Mouse (Mus musculus) embryonic facial prominence, embryonic 12.5 days (tissue): ENCODE measurements at regions not wholly inside any gene's neighbourhood (a gene's known extent, or its start where the extent isn't known, plus 50 kb on each side); places are given as distances from the start of the nearest gene placed in this dataset.

Experiments
- ATAC-seq: fragments of 200-750 bp; cut with Nextera tagmentation; 2 replicates; pipeline ENCODE4 v1.8.0; 2017; ENCODE audit not compliant: insufficient number of reproducible peaks, insufficient read depth, low FRiP score, low TSS enrichment
- H3K27ac ChIP-seq: fragments of 300-500 bp; sonication (generic); 2 replicates; pipeline ENCODE4 v1.5.1; 2016; ENCODE audit warnings: mild to moderate bottlenecking
- H3K27me3 ChIP-seq: fragments of 300-500 bp; sonication (generic); 2 replicates; pipeline ENCODE4 v1.6.1; 2016; ENCODE audit warnings: mild to moderate bottlenecking, moderate library complexity
- H3K36me3 ChIP-seq: fragments of 300-500 bp; sonication (generic); 2 replicates; pipeline ENCODE4 v1.6.1; 2016; ENCODE audit warnings: mild to moderate bottlenecking
- H3K4me1 ChIP-seq: fragments of 300-500 bp; sonication (generic); 2 replicates; pipeline ENCODE4 v1.6.1; 2016
- H3K4me2 ChIP-seq: fragments of 300-500 bp; sonication (generic); replicated peaks from 2 replicates; pipeline ENCODE4 v1.6.1; 2016; ENCODE audit warnings: mild to moderate bottlenecking, moderate library complexity
- H3K4me3 ChIP-seq: fragments of 300-500 bp; sonication (generic); 2 replicates; pipeline ENCODE4 v1.5.1; 2016; ENCODE audit warnings: mild to moderate bottlenecking
- H3K9ac ChIP-seq: fragments of 300-500 bp; sonication (generic); 2 replicates; pipeline ENCODE4 v1.6.1; 2016; ENCODE audit warnings: mild to moderate bottlenecking, moderate library complexity
- H3K9me3 ChIP-seq: fragments of 300-500 bp; sonication (generic); 2 replicates; pipeline ENCODE4 v1.6.1; 2016; ENCODE audit warnings: mild to moderate bottlenecking, moderate library complexity
- WGBS: fragments of 180-500 bp; shearing (Covaris S2); methylation state at CpG from one replicate; pipeline ENCODE4 v1.1.7; 2016; 5-methylcytosine and 5-hydroxymethylcytosine counted together

DNA sequence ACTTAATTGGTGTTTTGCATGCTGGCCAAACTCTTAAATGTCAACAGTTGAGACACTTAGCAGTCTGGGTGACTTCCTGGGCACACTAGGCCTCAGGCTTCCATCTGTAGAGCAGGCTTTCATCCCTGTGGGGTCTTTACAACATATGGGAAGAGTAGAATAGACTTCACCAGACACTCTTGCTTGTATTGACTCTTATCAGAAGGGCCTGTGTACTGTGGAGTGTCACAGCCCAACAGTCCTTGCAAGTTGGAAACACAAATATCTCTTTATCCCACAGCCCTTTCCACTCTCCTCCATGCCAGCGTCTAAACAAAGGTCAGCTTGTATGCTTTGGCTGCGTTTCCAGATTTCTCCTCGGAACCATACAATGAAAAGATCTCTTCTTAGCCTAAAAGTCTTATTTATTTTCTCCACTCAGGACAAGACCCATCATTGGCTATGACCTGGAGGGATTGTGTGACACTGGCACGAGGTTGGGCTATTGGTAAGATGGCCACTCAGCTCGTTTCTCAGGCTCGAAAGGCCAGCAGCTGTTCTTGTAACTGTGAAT is 50.6 kb upstream of the Itga6 start:
- no peaks in the 10 kb centered on the region for H3K36me3 ChIP-seq
- H3K4me2 ChIP-seq: no peak overlapping the region
- H3K4me3 ChIP-seq: no peak overlapping the region
- no peak overlapping the region for H3K27ac ChIP-seq
- WGBS: 40% methylated on average over 6 of the region's 6 CpGs
- H3K9me3 ChIP-seq: no peaks in the 10 kb centered on the region
- H3K27me3 ChIP-seq: no peaks in the 10 kb centered on the region
- peaks cover 24% of the 10 kb centered on the region for H3K4me1 ChIP-seq
- no peak overlapping the region for H3K9ac ChIP-seq
- no peak for ATAC-seq
